Mouse (Mus musculus) kidney, postnatal 4 days (tissue): ENCODE measurements around the gene Frrs1l.

ENCODE experiments used
- DNase-seq, 2 experiments: peaks; one replicate each; pipeline ENCODE4 v3.0.0; 2021; ENCODE audit warnings: mixed read lengths in 2 of 2

The Frrs1l gene

DNA sequence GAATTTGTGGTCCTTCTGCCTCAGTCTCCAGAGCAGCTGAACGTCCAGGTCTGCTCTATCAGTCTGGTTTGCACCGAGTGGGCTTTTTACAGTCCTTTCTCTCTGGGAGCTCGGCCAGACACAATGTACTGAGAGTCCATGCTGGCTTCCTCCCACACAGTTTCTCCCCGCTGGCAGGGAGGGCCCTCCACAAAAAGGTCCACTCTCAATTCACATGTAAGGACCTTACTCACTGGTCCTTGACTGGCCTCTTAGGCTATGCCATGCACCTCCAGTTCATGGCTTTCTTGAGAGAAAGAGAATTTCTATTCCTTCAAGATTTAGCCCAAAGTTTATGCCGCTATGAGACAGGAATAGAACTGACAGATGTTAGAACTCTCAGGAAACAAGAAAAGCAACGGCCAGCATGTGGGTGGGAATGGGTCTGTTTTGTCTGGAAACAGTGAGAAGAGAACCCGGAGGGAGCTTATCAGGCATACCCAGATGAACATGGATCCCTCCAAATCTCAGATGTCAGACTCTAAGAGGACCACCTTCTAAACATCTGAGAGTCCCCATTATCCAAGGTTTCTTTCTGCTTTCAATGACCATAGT is 24.5 kb downstream of the Frrs1l start:
- no peak for DNase-seq

DNA sequence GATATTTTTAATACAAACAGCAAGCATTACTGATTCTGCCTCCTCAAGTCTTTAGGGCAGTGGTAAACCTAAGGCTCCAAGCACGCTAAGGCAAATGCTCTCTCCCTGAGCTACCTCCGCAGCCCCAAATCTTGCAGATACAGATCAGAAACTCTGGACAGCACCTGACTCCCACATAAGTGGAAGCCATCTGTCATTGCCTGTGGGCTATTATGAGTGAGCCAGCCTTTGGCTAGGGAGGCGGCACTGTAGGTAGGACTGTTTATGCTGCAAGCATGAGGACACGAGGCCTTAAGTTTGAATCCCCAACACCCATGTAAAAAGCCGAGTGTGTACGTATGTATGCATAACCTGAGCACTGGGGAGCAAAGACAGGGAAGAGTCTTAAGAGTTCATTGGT is 26.5 kb downstream of the Frrs1l start:
- no peak for DNase-seq

DNA sequence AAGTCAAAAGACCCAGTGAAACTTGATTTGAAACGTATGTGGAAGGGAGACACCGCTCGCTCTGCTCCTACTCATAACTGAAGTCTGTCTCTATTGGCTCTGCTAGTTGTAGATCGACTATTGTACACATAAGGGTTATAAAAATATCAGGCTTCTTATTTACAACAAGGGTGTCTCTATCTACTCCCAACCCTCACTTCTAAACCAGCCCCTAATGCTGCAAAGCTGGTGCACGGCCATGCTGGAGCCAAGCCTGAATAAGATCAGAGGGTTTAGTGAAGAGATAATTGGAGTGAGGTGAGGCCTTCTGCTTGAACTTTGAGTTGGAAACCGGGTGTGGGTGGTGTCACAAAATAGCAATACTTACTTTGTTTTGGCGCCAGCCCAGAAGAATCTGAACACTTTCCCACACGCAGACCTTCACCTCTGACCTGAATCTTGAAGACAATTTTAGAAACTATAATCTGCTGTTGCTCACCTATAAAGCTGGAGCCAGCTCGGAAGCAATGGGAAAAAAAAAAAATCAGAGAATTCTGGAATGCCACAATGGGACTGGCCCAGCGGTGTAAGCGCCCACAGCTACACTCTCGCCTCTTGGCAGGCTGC is 28.8 kb downstream of the Frrs1l start:
- no peak for DNase-seq

DNA sequence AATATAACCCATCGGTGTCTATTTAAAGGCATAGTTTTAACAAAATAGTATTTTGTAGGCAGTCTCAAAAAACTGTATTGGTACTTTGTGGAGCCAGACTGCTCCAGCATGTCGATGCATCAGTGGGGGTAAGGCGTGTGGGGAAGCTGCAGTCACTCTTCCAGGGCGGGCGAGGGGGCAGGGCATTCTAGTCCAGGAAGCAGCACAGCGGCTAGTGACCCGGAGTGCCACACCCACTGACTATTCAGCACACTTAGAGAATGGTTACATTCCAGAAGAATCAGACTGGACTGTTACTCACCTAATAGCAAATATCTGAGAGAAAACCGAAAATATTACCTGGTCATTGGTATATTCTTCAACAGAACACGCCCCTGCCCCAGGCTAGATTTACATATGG is 32.7 kb downstream of the Frrs1l start:
- no peak for DNase-seq

DNA sequence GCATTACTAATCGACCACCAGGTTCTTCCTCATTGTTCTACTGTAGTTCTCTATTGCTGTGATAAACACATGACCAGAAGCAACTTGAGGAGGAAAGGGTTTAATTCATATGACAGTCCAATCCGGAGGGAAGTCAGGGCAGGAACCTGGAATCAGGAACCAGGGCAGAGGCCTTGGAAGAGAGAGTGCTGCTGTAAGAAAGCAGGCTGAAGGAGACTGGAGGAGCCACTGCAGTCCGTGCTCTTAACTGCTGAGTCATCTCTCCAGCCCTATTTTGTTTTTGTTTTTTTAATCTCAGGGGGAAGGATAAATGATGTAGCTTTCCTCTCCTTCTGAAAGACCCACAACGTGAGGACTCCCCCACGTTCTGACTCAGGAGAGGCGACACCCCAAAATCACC is 37.0 kb downstream of the Frrs1l start:
- DNase-seq = no peak

DNA sequence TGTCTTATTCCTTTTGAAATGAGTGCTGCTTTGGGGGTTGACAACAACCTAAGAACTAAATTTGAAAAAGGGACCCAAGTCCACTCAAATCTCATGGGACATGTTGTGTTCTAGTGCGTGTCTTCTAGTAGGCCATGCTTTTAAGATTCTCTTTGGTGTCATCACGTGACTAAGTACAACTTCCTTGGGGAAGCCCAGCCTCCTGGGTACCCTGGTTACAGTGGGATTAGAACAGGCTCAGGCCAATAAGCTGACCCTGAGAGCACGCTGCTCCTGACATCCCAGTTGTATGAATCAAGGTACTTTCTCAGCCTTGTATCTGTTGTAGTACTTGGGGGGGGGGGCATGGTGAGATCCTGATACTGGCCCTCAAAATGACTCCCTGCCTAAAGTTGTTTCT is 38.5 kb downstream of the Frrs1l start:
- DNase-seq = no peak

DNA sequence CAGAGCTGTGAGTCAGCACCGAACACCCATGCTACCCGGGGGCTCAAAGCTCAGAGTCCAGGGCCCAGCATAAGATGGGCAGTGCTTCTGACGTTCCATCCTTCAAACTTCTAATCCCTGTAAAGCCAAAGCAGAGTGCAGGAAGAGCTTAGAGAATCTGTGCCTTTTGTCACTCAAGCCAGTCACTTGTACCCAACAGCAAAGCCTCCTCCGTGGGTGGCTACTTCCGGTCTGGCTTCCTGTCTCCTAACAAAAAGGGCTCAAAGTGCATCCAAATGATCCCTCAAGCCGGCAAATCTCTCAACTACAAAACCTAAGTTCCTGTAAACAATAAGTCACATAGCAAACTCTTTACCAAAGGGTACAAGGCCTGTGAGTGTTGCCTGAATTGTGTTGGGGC is 40.7 kb downstream of the Frrs1l start:
- no peak for DNase-seq

DNA sequence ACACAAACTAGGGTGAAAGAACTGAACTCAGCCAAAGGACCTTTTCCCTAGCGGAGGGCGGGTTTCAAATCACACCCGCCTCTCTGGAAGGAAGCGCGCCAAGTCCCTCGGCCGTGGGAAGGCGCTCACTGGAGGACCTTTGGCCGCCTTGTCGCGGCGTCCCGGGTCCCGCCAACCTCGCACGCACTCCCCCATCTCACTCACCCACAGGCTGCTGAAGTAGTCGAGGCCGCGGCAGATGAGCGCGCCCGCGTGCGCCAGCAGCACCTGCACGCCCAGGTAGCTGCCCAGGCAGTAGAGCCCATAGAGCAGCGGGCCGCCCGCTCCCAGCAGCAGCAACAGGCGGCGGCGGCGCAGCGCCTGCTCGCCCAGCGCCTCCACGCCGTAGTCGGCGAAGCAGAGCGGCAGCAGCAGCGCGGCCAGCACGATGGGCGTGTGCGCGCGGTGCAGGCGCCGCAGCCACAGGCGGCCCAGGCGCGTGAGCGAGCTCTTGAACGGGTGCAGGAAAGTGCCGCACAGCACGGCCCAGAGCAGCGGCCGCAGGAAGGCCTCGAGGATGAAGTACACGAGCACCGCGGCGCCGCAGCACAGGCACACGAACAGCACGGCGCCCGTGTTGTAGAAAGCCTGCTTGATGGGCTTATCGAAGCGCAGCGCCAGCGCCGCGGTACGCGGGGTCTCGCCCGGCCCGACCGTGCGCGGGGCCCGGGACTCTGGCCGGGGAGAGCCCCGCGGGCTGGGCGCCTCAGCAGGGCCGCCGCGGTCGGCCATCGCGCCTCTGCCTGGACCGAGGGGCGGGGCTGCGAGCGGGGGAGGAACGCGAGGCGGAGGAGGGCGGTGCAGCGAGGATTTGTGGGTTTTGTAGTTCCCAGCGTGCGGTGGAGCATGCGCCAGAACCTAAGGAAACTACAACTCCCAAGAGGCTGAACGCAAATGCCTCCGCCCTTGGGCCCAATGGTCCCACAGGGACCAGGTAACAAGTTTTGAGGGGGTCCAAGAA is 43.2 kb downstream of the Frrs1l start, which contains the start of gene Tmem245:
Tmem245 (minus strand) TSS at position 797 of the 1,000 bp plus-strand sequence.
- peak; percentile 95 to 97 for DNase-seq

DNA sequence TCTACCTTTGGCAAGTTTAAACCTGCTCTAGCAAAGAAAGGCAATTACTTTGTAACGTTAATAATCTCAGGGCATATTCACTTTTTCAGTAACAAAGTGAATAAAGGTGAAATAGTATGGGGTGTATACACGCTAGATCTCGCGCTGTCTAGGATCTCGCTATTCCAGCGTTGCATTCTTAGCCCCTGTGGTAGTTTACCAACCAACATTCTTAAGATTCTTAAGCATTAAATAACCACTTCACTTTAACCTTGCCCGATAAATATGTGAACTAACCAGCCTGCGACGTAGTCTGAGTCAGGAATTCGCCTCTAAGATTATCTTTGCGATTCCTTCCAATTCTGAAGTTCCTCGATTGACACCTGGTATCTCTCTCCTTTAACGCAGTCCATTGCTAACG is 44.0 kb downstream of the Frrs1l start:
- no peak for DNase-seq

DNA sequence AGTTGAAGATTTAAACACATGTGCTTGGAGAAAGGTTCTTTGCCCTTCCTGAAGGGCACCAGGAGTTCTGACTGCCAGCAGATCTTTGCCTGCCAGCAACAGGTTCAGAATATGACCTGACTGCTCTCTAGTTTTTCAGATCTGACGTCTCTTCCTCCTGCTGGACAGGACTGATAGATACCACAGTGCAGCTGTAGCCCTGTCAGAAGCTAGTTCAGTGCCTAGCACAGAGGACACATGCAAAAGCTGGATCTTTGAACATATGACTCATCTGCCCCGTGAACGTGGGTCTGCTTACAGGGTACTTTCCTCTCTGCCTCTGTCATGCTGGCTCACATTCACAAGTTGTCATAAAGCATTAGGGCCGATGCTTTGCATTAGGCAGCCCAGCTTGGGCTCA is 45.9 kb downstream of the Frrs1l start:
- no peak for DNase-seq

DNA sequence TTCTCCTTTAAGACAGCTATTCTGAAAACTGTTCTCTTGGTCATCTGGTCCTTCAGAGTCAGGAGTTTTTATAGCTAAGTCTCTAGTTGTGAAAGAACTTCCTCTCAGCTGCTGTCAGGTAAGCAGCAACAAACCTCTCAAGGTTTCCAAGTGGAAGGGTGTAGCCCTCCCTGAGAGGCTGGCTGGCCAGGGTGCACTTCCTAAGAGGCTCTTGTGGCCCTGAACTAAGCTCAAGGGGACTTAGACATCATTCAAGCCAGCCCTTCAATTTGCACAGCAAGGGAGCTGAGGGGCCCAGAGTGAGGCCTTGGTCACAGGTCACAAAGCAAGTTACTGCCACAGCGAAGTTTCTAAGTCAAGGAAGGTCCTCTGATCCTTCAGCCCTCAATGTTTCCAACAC is 46.9 kb downstream of the Frrs1l start:
- DNase-seq = no peak

DNA sequence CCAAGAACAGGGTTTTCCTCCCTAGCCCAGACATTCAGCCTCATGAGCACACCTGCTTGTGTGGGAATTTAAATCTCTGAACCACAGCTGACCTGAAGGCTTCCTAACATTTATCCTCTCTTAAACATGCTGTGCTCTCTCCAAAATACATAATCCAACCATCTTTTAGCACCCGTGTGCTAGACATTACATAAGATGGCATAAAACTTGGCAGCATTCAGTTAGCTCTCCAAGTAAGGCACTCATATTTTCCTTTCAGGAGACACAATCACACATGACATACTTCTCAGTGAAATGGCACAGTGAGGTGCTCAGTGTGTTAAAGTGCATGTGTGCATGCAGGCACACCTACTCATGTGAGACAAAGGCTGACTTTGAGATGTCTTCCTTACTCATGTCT is 47.6 kb downstream of the Frrs1l start:
- no peak for DNase-seq

DNA sequence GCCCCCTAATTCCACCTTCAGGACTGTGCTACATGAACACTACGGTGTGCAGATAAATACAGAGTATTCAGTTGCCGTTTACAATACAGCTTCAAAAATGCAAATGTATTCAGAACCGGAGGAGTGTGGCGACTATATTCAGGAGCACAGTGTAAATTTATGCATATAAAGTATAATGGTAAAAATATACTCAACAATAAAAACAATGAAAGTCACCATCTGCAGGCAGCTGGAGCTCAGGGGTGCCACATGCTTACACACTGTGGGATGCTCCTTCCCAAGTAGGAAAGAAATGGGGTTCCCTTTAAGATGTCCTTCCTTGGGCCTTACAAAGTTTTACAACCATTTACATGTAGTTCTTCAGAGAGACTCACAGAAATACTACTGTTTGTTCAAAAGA is 48.7 kb downstream of the Frrs1l start:
- DNase-seq = no peak

DNA sequence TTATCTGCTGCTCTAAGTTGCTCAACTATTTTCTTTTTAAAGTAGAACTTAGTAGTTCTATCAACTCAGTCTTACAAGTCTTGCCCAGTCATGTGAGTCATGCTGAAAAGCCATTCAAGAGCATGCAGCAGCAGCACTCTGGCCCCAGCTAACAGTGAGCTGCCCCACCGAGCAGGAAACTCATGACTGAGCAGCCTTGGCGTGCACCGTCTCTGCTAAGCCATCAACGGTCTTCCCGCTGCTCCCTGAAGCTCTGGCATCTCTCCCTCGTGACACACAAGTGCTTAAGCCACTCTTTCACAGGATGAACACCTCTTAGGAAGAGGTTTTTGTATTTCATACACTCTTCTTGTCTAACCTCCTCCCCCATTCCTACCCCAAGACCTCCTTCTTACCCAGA is 53.1 kb downstream of the Frrs1l start:
- DNase-seq = peak; percentile 25 to 44

DNA sequence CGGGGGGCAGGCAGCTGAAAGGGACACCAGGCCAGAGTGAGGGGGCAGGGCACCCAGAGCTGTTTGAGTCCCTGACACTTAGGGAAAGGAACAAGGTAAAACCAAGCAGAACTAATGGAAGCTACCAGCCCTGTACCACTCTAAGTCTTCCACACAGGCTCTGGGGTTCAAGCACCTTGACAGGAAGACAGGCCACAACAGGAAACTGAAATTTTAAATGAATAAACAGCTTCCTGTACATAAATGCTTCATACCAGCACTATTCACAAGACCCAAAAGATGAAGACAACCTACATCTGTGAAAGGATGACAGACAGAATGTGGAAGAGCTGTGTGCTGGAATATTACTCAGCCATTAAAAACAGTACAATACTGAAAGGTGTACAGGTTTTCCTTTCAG is 54.9 kb downstream of the Frrs1l start:
- no peak for DNase-seq

DNA sequence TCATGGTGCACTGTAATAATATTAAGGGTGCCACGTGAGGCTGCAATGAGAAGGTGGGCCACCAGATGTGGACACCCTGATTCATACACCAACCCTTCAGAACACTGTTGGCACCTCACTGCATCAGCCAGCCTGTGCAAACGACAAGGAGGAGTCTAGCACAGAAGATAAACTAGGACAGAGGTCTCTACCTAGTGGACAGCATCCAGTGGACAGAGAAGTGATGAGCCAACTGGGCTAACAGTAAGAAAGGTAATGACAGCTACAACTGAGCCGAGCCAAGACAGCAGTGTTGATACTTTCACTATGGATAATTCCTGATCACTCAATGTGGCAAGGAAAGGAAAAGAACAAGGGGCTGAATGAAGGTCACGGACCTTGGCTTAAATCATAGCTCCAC is 57.0 kb downstream of the Frrs1l start:
- no peak for DNase-seq

DNA sequence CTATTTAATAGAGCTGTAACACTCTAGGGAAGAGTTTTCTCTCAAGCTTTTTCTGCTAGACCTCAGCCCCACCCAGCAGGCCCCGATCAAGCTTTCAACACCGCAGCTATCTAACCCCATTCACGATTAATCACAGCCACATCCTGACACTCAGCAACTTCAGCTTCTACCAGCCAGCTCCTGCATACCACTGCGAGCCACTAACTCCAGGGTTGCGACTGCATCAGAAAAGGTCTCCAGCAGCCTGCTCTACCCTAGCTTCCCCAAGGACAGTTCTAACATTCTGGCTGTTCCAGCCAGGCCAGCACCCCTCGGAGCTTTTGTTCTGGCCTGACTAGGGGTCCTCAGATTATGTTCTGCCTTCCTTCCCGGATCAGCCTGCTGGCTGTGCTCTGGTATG is 58.1 kb downstream of the Frrs1l start:
- no peak for DNase-seq

DNA sequence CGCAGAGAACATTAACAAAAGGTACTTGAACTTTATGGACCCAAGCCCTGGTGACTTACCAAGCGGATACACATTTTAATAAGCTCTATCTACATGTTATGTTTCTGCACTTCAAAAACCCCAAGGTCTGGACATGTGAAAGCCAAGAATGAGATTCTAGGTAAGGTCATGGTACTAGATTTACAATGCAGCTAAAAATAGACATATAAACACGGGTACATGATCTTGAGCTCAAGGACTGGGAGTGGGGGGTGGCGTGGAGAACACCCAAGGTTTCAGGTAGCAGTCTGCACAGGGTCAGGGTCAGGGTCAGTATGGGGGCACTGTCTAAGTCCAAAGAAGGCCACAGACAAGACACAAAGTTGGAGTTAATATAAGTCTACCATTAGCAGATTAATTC is 59.9 kb downstream of the Frrs1l start:
- no peak for DNase-seq

DNA sequence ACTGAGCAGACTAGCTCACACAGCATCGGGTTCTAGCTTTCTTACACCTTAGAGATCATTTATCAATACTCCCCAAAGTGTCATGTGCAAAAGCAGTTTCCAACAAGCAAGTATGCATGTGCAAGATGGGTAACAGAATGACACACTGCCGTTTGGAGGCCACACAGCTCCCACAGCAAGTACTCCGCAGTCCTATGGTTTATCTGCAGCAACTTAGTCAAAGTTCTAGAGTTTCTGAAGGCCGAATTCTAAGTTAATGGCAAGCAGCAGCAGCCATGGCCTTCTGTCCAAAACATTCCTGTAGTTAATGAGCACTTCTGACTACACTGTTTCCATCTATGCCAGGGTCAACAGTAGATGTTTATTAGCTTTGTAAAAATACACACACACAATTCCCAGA is 63.2 kb downstream of the Frrs1l start:
- no peak for DNase-seq

DNA sequence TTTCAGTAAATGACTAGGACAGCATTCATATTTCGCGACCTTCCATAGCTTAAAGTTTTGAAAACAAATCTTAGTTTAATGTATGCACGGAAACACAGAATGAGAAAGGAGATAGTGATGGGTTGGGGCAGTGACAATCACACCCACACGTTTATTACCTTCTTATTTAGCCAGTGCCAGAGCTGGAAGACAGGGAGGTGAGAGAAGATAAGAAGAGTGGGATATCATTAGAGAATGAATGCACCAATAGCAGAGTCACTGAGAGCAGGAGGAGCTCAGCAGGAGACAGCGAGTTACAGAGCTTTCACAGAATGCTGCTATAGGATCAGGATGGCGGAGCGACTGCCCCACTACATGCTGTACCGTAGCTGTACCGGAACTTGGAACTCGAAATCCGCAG is 68.0 kb downstream of the Frrs1l start:
- DNase-seq = no peak

DNA sequence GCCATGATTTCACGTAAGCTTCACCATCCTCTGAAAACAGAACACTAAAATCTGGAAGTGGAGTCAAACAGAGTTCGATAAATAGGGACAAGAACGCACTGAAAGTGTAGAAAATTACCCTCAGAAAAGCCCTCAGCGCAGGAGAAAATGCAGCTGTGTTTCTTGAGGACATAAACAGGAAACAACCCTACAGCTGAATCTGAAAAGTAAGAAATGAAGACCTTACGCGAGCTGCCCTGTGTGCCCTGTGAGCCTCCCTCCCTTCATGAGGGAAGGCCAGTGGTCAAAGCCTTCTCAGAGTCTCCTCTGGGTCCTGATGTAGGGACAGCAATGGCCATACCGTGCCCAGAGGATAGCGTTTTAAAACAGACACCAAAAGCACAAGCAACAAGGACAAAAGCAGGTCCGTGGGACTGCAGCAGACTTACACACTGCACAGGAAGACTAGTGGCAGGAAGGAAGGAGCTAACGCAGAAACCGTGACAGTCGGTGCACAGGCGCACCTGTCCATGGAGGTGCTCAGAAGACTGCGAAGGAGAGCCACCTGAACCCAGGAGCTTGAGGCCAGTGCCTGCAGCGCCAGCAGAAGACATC is 74.4 kb downstream of the Frrs1l start:
- DNase-seq = no peak

DNA sequence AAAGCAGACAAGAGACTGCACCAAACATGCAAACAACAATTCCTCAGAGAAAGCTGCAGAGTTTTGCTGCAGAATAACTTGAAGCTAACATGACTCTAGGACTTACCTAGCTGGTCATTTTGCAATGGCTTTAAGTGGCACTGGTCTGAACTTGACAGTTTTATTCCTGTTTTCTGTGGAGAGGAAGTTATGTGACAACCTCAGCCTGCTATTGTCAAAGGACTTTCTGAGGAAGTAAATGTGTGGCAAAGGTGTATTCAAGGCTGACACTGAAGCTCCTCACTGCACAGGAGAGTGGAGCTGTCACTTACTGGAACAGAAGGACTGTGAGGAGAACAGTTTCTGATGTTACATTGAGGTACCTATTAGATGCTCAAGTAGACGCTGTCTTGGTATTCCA is 75.4 kb downstream of the Frrs1l start:
- DNase-seq = no peak

DNA sequence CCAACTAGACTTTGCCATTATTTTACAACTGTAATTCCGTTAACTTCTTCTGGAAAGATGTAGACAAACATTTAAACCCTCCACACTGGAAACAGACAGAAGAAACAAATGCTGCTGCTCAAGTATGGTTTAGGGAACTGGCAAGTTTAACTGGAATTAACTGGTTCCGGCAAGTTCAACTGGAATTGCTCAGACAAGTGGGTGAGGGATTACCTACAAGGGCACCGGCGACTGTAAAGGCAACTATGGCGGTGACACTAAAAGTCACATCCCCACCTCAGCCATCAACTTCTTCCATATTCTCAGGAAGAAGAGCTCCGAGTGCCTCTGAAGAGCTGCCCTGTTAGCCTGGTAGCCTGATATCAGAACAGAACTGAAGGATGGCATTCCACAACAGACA is 75.9 kb downstream of the Frrs1l start:
- no peak for DNase-seq
